Mouse (Mus musculus): Measurements from ENCODE around the gene Dgcr8.

The Dgcr8 gene

DNA sequence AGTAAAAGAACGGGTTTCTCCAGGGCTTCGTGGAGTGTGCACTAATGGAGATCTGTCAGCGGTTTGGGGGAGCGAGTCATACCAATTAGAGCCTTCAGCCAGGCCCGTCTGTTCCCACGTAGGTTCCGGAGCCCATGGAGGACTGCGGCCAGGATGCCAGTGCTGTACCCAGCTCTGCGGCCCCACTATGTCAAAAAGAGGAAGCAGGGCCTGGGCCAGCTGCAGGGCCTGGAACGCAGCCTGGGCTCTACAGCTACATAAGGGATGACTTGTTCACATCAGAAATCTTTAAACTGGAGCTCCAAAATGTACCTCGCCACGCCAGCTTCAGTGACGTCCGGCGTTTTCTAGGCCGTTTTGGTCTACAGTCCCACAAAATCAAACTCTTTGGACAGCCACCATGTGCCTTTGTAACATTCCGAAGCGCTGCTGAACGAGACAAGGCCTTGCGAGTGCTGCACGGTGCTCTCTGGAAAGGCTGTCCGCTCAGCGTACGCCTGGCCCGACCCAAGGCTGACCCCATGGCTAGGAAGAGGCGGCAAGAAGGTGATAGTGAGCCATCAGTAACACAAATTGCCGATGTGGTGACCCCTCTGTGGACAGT, 39.6 kb downstream of the Dgcr8 start:
- DNase-seq (ENCODE audit: low read depth, low spot score): no peak

GRCm38 (mm10) chr16:18248433-18249363, 40.3 kb downstream of the Dgcr8 start, which contains the start of the genes Trmt2a and Ranbp1:
Gene Trmt2a (plus strand): TSS chr16:18248679.
Gene Ranbp1 (minus strand): TSS chr16:18248732.
- DNase-seq (ENCODE audit: low read depth, low spot score): peak; percentile 95

GRCm38 (mm10) chr16:18247521-18248399, 41.3 kb downstream of the Dgcr8 start:
- no peak for DNase-seq (ENCODE audit: low read depth, low spot score)

GRCm38 (mm10) chr16:18241581-18241980, 47.5 kb downstream of the Dgcr8 start:
- DNase-seq (ENCODE audit: low read depth, low spot score): no peak

- no peak for DNase-seq (ENCODE audit: low read depth, low spot score)
These were observed 52.2 kb downstream of the Dgcr8 start for GRCm38 (mm10) chr16:18236676-18237501.

DNA sequence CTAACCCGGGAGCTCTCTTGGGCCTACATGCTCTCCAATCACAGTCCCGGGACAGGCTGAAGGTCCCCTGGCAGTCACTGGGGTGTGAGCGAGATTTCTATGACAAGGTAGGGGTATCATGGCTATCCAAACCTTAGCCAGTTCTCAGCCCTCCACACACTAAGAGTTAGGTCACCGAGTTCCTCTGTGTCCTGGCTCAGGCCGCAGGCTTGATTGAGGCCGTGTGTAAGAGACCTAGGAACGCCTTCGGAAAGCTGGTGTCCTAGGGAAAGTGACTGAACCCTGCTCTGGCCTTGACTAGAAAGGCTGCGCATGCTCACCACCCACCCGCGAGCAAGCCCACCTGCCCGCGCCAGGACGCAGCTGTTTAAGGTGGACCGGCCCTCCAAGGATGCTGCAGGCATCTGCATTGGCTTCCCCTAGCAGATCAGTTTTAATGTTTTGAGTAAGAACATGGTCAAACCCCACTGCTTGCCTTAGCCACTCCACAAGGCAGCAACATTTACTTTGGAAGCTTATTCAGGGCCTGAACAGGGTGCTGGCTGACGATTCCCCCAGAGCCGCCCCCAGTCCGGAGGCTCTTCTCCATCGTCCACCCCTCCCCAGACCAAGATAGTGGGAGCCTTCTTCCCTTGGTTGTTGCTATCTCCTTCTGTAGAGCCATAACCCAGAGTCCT, 53.5 kb downstream of the Dgcr8 start:
- no peak for DNase-seq (ENCODE audit: low read depth, low spot score)

DNA sequence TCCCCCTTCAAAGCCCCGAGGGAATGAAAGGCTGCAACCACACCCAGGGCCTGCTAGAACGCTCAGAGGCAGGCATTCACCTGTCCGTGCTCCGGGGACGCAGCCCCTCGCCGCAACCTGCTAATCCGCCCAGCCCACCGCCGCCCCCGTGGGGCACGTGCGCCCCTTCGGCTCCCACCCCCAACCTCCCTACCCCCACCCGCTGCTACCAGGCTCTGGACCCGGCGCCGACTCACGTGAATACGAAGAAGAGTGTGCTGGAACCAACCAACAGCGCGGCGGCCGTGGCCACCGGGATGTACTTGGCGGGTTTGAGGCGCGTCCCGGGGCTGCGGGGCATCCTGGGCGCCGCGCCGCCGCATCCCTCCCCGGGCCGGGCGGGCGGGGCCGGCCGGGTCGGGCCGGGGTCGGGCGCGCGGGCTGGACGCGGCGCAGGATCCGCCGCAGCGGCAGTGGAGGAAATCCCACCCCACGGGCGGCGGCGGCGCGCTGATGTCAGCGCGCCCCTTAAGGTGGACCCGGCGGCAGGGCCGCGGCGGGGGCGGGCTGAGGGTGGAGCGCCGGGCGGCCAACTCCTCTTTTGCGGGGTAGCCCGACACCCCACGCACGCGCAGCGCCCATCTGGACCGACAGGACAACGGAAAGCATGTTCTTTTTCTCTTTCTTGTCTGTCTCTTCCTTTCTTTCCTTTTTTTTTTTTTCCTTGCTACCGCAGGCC, 54.2 kb downstream of the Dgcr8 start, which contains the start of gene Zdhhc8:
Zdhhc8 (minus strand) TSS at position 466 of the 718 bp plus-strand sequence.
- no peak for DNase-seq (ENCODE audit: low read depth, low spot score)

- DNase-seq (ENCODE audit: low read depth, low spot score): no peak
These were observed 55.0 kb downstream of the Dgcr8 start for GRCm38 (mm10) chr16:18233919-18234670.

GRCm38 (mm10) chr16:18233451-18233850, 55.6 kb downstream of the Dgcr8 start:
- no peak for DNase-seq (ENCODE audit: low read depth, low spot score)

- DNase-seq (ENCODE audit: low read depth, low spot score): no peak
These were observed 57.6 kb downstream of the Dgcr8 start for GRCm38 (mm10) chr16:18231451-18231850.

DNA sequence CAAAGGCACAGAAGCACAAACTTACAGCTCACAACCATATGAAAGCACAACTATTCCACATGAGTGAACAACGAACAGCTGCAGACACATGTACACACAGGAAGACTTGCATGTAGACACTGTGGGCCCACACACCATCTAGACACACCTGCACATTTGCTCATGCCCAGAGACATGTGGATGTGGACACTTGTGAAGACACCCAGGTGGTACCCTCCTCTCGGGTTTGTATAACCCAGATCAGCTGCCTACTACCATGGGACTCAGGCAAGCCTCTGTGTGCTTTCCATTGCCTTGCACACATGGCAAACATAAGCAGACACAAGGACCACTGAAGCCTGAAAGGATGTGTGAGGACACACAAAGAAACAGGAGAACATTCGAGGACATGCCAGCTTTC, 58.0 kb downstream of the Dgcr8 start:
- no peak for DNase-seq (ENCODE audit: low read depth, low spot score)

DNA sequence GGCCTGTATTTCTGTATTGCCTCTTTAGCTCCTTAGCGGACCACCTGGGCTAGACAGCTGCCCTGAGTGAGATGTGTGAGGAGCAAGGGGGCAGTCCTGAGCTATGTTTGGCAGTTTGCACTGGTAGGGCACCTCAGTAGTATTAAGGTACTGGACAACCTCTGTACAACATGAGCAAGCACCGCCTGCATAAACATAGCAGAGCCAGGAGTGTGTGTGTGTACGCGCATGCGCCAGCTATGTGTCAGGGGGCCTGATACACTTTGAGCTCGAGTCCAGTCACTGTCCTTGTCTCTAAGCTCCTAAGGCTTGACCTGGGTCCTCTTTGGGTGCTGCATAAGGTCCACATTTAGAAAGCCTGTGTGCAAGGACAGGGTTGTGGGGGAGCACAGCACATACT, 58.4 kb downstream of the Dgcr8 start:
- no peak for DNase-seq (ENCODE audit: low read depth, low spot score)

DNA sequence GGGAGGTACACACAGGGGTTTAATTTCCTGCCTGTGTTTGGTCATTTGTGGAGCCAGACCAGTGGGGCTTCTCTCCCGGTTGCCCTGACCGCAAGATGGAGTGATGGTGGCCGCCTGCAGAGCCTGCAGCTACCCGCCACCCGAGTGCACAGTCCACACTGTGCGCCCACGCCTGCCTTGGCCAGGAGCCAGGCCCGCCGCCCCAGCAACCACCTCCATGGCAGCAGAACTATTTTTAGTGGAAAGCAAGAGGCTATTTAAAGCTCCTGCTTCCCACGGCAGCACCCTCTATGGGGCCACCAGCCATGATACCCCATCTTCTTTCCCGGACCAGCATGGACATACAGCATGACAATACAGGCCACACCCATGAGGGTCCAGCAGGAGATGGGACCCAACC, 59.4 kb downstream of the Dgcr8 start:
- DNase-seq (ENCODE audit: low read depth, low spot score): no peak

GRCm38 (mm10) chr16:18228856-18229255, 60.2 kb downstream of the Dgcr8 start:
- no peak for DNase-seq (ENCODE audit: low read depth, low spot score)

DNA sequence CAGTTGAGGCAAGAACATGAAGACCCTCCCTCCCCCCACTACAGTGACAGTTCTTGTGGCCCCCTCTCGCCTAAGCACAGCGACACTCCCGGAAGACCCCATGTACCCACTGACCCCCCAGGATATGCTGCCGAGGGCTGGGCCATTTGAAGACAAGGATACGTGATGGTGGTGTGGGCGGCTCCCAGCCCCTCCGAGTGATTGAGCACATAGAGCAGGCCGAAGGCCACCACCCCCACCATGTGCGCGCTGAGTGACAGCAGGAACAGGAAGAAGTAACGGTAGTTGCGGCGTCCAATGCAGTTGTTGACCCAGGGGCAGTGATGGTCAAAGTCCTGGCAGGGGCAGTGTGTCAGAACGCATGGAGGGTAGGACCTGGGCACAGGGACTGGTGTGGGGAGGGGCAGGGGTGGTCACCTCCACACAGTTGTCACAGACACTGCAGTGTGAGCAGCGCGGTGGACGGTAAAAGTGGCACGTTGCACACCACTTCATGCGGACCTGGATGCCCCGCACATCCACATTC, 61.1 kb downstream of the Dgcr8 start:
- no peak for DNase-seq (ENCODE audit: low read depth, low spot score)

DNA sequence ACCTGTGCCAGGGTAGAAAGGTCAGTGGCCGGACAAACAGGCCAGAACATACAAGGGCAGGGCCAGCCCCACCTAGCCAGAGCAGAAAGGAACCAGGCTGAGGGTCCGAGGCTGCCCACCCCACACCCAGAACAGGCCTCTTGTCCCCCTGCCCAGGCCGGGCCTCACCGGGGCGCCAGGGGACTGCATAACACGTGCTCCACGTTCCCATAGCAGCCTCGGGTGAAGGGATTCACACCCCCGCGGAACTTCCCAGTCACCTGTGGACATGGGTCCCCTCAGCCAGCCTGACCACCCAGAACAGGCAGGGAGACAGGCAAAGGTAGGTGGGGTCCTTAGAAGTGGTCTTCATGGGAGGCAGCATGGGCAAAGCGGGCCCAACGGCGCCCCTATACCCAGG, 61.9 kb downstream of the Dgcr8 start:
- no peak for DNase-seq (ENCODE audit: low read depth, low spot score)

DNA sequence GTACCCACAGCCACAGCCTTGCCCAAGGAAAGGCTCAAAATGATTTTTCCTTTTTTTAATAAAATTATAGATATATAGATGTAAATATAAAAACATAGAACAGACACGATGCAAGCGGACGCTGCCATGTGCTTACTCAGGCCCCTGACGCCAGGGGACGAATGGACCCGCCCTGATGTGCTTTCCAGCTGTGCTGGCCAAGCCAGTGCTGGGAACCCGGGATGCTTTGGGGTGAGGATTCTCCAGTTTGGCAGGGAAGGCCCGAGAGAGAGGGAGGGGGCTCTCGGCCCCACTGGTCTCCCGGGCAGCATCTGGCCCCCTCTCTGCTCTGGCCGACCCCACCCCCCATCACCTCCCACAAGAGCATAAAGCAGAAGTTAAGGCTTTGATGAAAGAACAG, 66.9 kb downstream of the Dgcr8 start:
- DNase-seq (ENCODE audit: low read depth, low spot score): no peak

GRCm38 (mm10) chr16:18221543-18221898, 67.5 kb downstream of the Dgcr8 start:
- no peak for DNase-seq (ENCODE audit: low read depth, low spot score)
